Mouse (Mus musculus) hindbrain, embryonic 12.5 days (tissue): Measurements from ENCODE around the gene Amhr2. TPM values are rescaled to one million over a fixed set of nuclear protein-coding genes. Genes with fewer than 3 reads are reported as not detected.

Experiments
- ATAC-seq: fragments of 200-750 bp; cut with Nextera tagmentation; 2 replicates; pipeline ENCODE4 v1.8.0; 2017; ENCODE audit warnings: moderate TSS enrichment; ENCODE audit not compliant: low FRiP score
- H3K27ac ChIP-seq: fragments of 300-500 bp; sonication (generic); 2 replicates; pipeline ENCODE4 v1.5.1; 2016; ENCODE audit warnings: mild to moderate bottlenecking
- H3K27me3 ChIP-seq: fragments of 300-500 bp; sonication (generic); 2 replicates; pipeline ENCODE4 v1.6.1; 2016; ENCODE audit warnings: mild to moderate bottlenecking
- H3K36me3 ChIP-seq: fragments of 300-500 bp; sonication (generic); 2 replicates; pipeline ENCODE4 v1.6.1; 2016; ENCODE audit warnings: mild to moderate bottlenecking
- H3K4me1 ChIP-seq: fragments of 300-500 bp; sonication (generic); 2 replicates; pipeline ENCODE4 v1.6.1; 2016
- H3K4me2 ChIP-seq: fragments of 300-500 bp; sonication (generic); replicated peaks from 2 replicates; pipeline ENCODE4 v1.6.1; 2016; ENCODE audit warnings: mild to moderate bottlenecking
- H3K4me3 ChIP-seq: fragments of 300-500 bp; sonication (generic); 2 replicates; pipeline ENCODE4 v1.5.1; 2016; ENCODE audit warnings: mild to moderate bottlenecking
- H3K9ac ChIP-seq: fragments of 300-500 bp; sonication (generic); 2 replicates; pipeline ENCODE4 v1.6.1; 2016; ENCODE audit warnings: mild to moderate bottlenecking, moderate library complexity
- H3K9me3 ChIP-seq: fragments of 300-500 bp; sonication (generic); replicated peaks from 2 replicates; pipeline ENCODE4 v1.6.1; 2016; ENCODE audit warnings: mild to moderate bottlenecking
- WGBS: fragments of 180-500 bp; shearing (Covaris S2); methylation state at CpG from one replicate; pipeline ENCODE4 v1.1.7; 2016; 5-methylcytosine and 5-hydroxymethylcytosine counted together
- polyA plus RNA-seq: library from polyadenylated mRNA; unstranded; fragments of >200 nt; fragmentation: Nextera tagmentation; extraction: Ambion mirVana; gene quantifications from 2 replicates; pipeline ENCODE4 v1.2.1, GENCODE M21; 2016

Gene Amhr2
- polyA plus RNA-seq, 1 experiment from 2014 or later: 0.23 TPM

DNA sequence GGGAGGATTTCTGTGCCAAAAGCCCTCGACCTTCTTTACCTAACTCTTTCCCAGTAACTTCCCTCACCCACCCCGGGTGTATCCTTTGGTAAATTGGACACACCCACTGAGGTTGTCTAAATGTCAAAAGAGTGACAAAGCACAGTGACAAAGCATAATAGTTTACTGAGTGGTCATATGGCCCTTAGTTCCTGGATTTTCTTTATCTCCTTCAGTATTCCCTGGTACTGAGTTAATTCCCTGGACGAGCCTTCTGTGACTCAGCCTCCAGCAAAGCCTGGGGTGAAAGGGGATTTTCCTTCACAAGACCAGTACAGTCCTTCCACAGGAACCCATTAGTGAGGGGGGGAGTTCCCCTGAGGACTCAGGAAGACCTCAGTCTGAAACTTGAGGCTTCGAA is 15.8 kb downstream of the Amhr2 start:
- Histone ChIP-seq H3K9me3 (no peaks in the 10 kb centered on the region), H3K27ac (no peak overlapping the region), H3K36me3 (0 out of 2 replicates have a peak, but pooled peaks cover 7% of the 10 kb centered on the region), H3K4me3 (no peak overlapping the region), H3K9ac (no peak overlapping the region), H3K4me2 (no peak overlapping the region), H3K4me1 (peaks cover 20% of the 10 kb centered on the region), H3K27me3 (no peaks in the 10 kb centered on the region)
- 72% methylated on average over 4 of the region's 4 CpGs for WGBS
- ATAC-seq: no peak

DNA sequence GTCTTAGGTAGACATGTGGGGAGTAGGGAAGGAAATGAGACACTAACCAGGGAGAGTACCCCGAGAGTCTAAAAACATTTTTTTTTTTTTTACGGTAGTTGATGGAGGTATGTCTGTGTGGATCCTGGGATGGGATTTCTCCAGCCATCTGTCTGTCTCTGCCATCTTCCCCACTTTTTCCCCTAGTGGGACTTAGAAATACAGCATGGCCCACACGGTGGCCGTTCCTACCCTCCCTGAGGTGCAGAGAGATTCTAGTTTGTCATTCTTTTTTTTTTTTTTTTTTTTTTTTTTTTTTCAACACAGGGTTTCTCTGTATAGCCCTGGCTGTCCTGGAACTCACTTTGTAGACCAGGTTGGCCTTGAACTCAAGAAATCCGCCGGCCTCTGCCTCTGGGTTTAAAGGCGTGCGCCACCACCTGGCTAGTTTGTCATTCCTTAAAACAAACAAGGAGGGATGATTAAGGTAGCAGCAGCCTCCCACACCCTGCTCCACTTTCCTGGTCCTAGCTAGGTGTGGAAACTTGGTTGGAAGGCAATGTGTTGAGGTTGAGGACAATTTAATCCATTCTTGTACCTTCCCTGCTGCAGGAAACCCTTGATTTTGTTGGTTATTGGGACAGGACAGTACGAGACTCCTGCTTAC is 16.4 kb downstream of the Amhr2 start:
- H3K4me2 ChIP-seq: no peak overlapping the region
- no peaks in the 10 kb centered on the region for H3K27me3 ChIP-seq
- no peak for ATAC-seq
- no peak overlapping the region for H3K9ac ChIP-seq
- H3K27ac ChIP-seq: no peak overlapping the region
- no peaks in the 10 kb centered on the region for H3K9me3 ChIP-seq
- H3K4me3 ChIP-seq: no peak overlapping the region
- 0 out of 2 replicates have a peak, but pooled peaks cover 7% of the 10 kb centered on the region for H3K36me3 ChIP-seq
- peaks cover 20% of the 10 kb centered on the region for H3K4me1 ChIP-seq
- WGBS: 87% methylated on average over 9 of the region's 9 CpGs

DNA sequence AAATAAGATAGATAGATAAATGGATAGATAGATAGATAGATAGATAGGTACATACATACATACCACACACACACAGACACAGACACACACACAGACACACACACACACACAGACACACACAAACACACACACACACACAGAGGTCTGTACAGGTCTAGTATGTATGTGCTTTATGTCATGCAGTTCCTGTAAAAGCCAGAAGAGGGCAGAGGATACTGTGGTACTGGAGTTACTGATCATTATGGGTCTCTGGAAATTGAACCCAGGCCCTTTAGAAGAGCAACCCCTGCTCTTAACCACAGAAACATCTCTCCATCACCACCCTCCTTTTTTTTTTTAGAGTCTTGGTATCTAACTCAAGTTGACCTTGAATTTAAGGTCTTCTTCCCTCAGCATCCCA is 18.5 kb downstream of the Amhr2 start:
- no peak for ATAC-seq
- H3K27ac ChIP-seq: no peak overlapping the region

DNA sequence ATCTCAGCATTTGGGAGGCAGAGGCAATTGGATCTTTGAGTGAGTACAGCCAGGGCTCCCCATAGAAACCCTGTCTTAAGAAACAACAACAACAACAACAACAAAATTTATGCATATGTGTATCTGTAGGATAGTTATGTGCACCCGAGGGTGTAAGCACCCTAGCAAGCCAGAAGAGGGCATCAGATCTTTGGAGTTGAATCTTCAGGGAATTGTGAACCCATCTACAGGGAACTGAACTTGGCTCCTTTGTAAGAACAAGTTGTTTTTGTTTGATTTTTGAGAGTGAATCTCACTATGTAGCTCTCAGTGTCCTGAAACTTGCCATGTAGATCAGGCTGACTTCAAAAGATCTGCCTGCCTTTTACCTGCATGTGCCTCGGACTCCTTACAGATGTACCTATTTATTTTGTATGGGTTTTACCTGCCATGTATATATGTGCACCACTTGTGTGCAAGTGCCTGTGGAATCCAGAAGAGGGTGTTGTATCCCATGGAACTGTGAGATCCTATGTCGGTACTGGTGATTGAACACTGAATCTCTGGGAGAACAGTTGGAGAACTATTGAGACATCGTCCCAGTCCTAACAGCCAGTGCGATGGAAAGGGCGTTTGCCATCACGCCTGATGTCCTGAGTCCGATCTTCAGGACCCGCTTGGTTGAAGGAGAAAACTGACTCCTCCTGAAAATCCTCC is 23.7 kb downstream of the Amhr2 start:
- Histone ChIP-seq H3K27me3 (no peaks in the 10 kb centered on the region), H3K9me3 (no peaks in the 10 kb centered on the region), H3K4me2 (no peak overlapping the region), H3K4me3 (no peak overlapping the region), H3K4me1 (peaks cover 7% of the 10 kb centered on the region), H3K9ac (no peak overlapping the region), H3K36me3 (no peaks in the 10 kb centered on the region), H3K27ac (no peak overlapping the region)
- no peak for ATAC-seq
- 95% methylated on average over 9 of the region's 9 CpGs for WGBS

More for the DNA sequence above, 18.5 kb downstream of the Amhr2 start:
- Histone ChIP-seq H3K36me3 (0 out of 2 replicates have a peak, but pooled peaks cover 7% of the 10 kb centered on the region), H3K9ac (no peak overlapping the region), H3K9me3 (no peaks in the 10 kb centered on the region), H3K4me1 (peaks cover 20% of the 10 kb centered on the region), H3K4me2 (no peak overlapping the region), H3K27me3 (no peaks in the 10 kb centered on the region), H3K4me3 (no peak overlapping the region)

DNA sequence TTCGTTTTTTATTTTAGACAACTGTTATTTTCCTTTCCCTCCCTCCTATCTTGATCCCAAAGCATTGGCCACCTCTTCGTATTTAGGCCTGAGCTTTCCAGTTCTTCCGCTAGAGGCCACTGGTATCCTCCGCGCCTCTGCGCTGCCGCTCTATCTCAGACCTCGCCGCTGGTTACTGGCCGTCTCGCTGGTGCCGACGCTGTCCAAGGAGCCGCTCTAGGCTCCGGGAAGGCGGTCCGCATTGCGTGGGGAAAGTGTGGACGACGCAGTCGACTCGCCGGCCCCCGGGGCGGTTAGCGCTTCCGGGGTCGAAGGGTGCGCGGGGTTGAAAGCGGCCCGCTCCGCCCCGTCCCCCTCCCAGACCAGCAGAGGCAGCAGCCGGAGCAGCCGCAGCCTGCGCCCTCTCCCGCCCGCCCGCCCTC is 25.0 kb downstream of the Amhr2 start, which contains the start of gene Pcbp2:
Gene Pcbp2, plus strand, starts transcription at position 357 of the 422 bp plus-strand sequence.
- Histone ChIP-seq H3K4me2 (peak within 1 kb of the TSS; percentile 71), H3K4me3 (peak within 1 kb of the TSS; percentile 81), H3K36me3 (peaks cover 13% of the 10 kb centered on the region), H3K9me3 (no peaks in the 10 kb centered on the region), H3K9ac (peak within 1 kb of the TSS; percentile 93), H3K4me1 (peaks cover 7% of the 10 kb centered on the region), H3K27ac (peak within 1 kb of the TSS; percentile 98), H3K27me3 (no peaks in the 10 kb centered on the region)
- peak; percentile 99 for ATAC-seq
- WGBS: under 1% methylated on average over 31 of the region's 40 CpGs

DNA sequence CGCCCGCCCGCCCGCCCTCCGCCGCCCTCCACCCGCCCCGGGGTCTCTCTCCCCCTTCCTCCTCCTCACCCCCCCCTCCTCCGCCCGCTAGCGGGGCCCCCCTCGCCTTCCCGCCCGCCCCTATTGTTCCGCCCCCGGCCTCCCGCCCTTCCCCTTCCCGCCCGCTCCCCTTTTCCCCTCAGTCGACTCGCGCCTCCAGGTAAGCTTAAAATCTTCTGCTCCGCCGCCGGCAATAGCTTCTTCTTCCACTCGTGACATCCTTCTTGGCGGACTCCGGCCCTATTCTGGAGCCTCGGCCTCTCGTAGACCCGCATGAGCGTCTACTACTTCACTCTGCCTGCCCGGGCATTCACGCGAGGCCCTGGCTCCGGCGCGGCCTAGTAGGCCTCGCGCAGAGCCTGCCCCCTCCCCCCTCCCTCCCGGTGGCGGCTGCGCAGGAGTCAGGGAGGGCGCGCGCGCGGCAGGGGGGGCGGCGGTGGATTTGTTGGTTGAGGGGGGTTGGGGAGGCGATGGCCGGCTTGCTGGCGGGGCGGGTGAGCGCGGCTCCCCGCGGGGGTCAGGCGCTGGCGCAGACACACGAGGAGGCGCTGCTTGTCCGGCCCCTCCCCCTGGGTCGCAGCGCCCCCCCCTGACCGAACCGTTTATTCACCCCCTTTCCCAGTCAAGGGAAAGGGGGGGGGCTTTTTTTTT is 25.6 kb downstream of the Amhr2 start:
- H3K36me3 ChIP-seq: peaks cover 19% of the 10 kb centered on the region
- under 1% methylated on average over 30 of the region's 67 CpGs for WGBS
- H3K9me3 ChIP-seq: no peaks in the 10 kb centered on the region
- peaks cover 7% of the 10 kb centered on the region for H3K4me1 ChIP-seq
- H3K27me3 ChIP-seq: no peaks in the 10 kb centered on the region
- ATAC-seq: peak; percentile 82
- H3K9ac ChIP-seq: peak overlapping the region; percentile 93
- peak overlapping the region; percentile 98 for H3K27ac ChIP-seq
- H3K4me2 ChIP-seq: peak overlapping the region; percentile 71
- peak overlapping the region; percentile 81 for H3K4me3 ChIP-seq

DNA sequence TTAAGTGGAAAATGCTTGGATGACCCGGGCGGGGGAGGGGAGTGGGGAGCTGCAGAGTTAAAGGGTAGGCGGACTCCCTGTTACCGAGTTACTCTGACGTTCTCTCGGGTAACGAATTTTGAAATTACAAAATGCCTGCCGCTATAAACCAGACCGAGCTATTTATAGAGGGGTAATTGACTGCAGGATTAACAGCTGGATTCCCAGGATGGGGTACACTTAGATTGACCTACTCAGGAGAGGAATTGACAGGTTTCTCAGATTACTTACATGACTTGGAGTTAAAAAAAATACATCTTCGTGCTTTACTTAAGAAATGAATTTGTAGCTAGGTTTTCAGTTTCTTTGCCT is 26.1 kb downstream of the Amhr2 start:
- Histone ChIP-seq H3K36me3 (peaks cover 24% of the 10 kb centered on the region), H3K27me3 (no peaks in the 10 kb centered on the region), H3K27ac (peak overlapping the region; percentile 98), H3K4me3 (peak overlapping the region; percentile 81), H3K4me1 (peaks cover 7% of the 10 kb centered on the region), H3K9ac (peak overlapping the region; percentile 93), H3K4me2 (peak overlapping the region; percentile 71), H3K9me3 (no peaks in the 10 kb centered on the region)
- ATAC-seq: peak; percentile 0; the same call in 1 of the 2 replicates
- WGBS: 0% methylated on average over 10 of the region's 10 CpGs

DNA sequence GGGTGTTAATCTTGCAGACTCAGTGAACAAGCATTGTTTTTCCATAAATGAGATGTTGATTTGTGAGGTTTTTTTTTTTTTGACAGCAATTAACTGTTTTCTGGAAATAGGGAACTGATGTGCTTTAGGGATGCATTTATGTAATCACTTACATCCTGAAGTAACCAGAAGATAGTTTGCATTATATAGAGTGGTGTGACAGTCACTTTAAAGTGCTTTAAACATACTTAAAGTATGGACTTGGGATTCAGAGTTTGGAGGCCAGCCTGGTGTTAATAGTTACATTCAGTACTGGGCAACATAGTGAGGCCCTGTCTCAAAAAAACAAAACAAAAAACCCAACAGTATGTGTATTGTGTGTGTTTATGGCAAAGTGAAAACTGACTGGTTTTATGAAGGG is 26.6 kb downstream of the Amhr2 start:
- Histone ChIP-seq H3K4me3 (peak overlapping the region; percentile 81), H3K27ac (no peak overlapping the region), H3K4me1 (peaks cover 7% of the 10 kb centered on the region), H3K27me3 (no peaks in the 10 kb centered on the region), H3K9me3 (no peaks in the 10 kb centered on the region), H3K9ac (peak overlapping the region; percentile 93), H3K4me2 (peak overlapping the region; percentile 71), H3K36me3 (peaks cover 27% of the 10 kb centered on the region)
- no peak for ATAC-seq

DNA sequence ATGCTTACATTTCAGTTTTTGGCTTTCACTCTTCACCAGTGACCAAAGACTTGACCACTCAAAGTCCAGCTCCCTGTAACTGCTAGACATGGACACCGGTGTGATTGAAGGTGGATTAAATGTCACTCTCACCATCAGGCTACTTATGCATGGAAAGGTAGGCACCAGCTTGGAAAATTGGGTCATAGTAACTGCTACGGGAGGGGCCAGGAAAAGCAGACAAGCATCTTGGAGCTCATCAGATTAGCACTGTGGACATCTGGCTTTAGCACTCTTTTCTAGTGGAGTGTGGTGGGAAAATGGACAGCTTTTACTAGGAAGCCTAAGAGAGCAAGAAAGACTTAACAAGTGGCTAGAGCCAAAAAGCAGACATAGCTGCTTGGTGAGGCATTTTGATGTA is 28.1 kb downstream of the Amhr2 start:
- Histone ChIP-seq H3K4me2 (0 out of 2 replicates have a peak overlapping the region, but pooled peaks have one; percentile 14), H3K36me3 (peaks cover 35% of the 10 kb centered on the region), H3K9me3 (no peaks in the 10 kb centered on the region)

DNA sequence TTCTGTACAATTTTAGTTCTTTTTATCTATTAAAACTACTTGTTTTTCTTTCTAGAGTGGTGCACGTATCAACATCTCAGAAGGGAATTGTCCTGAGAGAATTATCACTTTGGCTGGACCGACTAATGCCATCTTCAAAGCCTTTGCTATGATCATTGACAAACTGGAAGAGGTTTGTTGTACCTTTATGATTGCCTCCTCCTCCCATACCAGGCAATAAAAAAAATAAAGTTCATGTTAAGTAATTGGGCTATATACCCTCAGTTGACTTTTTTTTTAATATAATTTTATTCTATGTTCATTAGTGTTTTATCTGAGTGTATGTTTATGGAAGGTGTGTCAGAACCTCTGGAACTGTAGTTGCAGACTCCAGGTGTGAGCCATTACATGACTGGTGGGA is 29.4 kb downstream of the Amhr2 start:
- peaks cover 7% of the 10 kb centered on the region for H3K4me1 ChIP-seq
- peaks cover 46% of the 10 kb centered on the region for H3K36me3 ChIP-seq
- no peak overlapping the region for H3K27ac ChIP-seq
- WGBS: 93% methylated on average over 2 of the region's 2 CpGs
- H3K27me3 ChIP-seq: no peaks in the 10 kb centered on the region
- H3K9ac ChIP-seq: no peak overlapping the region
- no peak overlapping the region for H3K4me3 ChIP-seq
- ATAC-seq: no peak
- H3K9me3 ChIP-seq: no peaks in the 10 kb centered on the region
- H3K4me2 ChIP-seq: no peak overlapping the region

More for the DNA sequence above, 28.1 kb downstream of the Amhr2 start:
- Histone ChIP-seq H3K27ac (no peak overlapping the region), H3K4me3 (no peak overlapping the region), H3K9ac (no peak overlapping the region), H3K4me1 (peaks cover 7% of the 10 kb centered on the region), H3K27me3 (no peaks in the 10 kb centered on the region)
- WGBS: 74% methylated on average over 2 of the region's 2 CpGs
- no peak for ATAC-seq

DNA sequence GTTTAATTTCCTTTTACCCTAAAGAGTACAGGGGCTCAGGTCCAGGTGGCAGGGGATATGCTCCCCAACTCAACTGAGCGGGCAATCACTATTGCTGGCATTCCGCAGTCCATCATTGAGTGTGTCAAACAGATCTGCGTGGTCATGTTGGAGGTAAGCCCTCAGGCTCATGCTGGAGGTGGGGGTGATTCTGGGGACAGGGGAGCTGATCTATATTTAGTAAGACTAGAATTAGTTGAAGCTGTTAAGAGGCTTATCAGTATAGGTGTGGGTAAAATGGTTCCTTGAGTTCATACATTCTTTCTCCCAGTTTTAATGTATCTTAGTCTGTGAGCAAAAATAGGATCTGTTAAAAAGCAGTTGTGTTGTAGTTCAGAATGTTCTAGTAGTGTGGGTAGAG is 38.0 kb downstream of the Amhr2 start:
- ATAC-seq: no peak
- 95% methylated on average over 3 of the region's 3 CpGs for WGBS
- Histone ChIP-seq H3K9ac (no peak overlapping the region), H3K9me3 (no peaks in the 10 kb centered on the region), H3K4me2 (no peak overlapping the region), H3K27ac (no peak overlapping the region), H3K36me3 (peaks cover 75% of the 10 kb centered on the region), H3K27me3 (no peaks in the 10 kb centered on the region), H3K4me1 (no peaks in the 10 kb centered on the region), H3K4me3 (no peak overlapping the region)

DNA sequence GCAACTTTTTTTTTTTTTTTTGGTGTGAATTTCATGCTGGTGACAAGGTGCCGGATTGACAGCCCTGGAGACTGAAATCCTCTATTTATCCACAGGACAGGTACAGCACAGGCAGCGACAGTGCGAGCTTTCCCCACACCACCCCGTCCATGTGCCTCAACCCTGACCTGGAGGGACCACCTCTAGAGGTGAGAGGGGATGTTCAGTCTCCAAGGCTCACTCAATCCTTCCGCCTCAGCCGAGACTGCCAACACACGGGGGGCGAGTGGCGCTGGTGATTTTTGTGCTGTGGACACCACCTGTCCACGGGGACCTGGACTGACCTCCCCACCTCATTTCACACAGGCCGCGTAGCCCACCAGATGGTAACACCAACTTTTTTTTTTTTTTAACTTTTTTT is 40.7 kb downstream of the Amhr2 start:
- ATAC-seq: no peak
- Histone ChIP-seq H3K4me2 (no peak overlapping the region), H3K4me1 (no peaks in the 10 kb centered on the region), H3K36me3 (peaks cover 86% of the 10 kb centered on the region), H3K27ac (no peak overlapping the region), H3K27me3 (no peaks in the 10 kb centered on the region), H3K4me3 (no peak overlapping the region), H3K9me3 (no peaks in the 10 kb centered on the region), H3K9ac (no peak overlapping the region)
- 94% methylated on average over 12 of the region's 12 CpGs for WGBS
